22 mouse cellular contexts compared by ENCODE assay signal in genomic region chr5:134567445-134567844, GRCm38 (mm10). TPM values are rescaled to one million over a fixed set of nuclear protein-coding genes. Genes with fewer than 3 reads are reported as not detected.
"Had no signal": no experiment of that assay in that cellular context is flagged by ENCODE, and none has a peak within 500 bp of the region (broad histone marks: within the 10 kb centered on the region; RNA-seq: fewer than 3 reads in every experiment).

No protein-coding gene starts in this region.

- H3K36me3 ChIP-seq: midbrain, embryonic 12.5 days; midbrain, embryonic 15.5 days; neural tube, embryonic 13.5 days; neural tube, embryonic 15.5 days; stomach, embryonic 15.5 days had no signal

- H3K9me3 ChIP-seq: midbrain, embryonic 12.5 days; midbrain, embryonic 15.5 days; neural tube, embryonic 13.5 days; neural tube, embryonic 15.5 days; stomach, embryonic 15.5 days had no signal

- H3K27me3 ChIP-seq: megakaryocyte, embryonic 14.5 days; midbrain, embryonic 12.5 days; midbrain, embryonic 15.5 days; neural tube, embryonic 13.5 days; neural tube, embryonic 15.5 days; stomach, embryonic 15.5 days had no signal

- ATAC-seq: midbrain, embryonic 15.5 days had no signal

- H3K4me3 ChIP-seq: megakaryocyte, embryonic 14.5 days; midbrain, embryonic 12.5 days; midbrain, embryonic 15.5 days; myocyte; neural tube, embryonic 13.5 days; neural tube, embryonic 15.5 days; stomach, embryonic 15.5 days had no signal

- H3K27ac ChIP-seq: liver, embryonic 14.5 days; midbrain, embryonic 12.5 days; midbrain, embryonic 15.5 days; neural tube, embryonic 13.5 days; neural tube, embryonic 15.5 days had no signal

- H3K9ac ChIP-seq: liver, embryonic 14.5 days; lung, embryonic 14.5 days; midbrain, embryonic 12.5 days; midbrain, embryonic 15.5 days; neural tube, embryonic 13.5 days; neural tube, embryonic 15.5 days; stomach, embryonic 15.5 days had no signal

- H3K4me2 ChIP-seq: lung, embryonic 14.5 days; midbrain, embryonic 12.5 days; midbrain, embryonic 15.5 days; neural tube, embryonic 13.5 days; neural tube, embryonic 15.5 days; stomach, embryonic 15.5 days had no signal

- DNase-seq: lung, adult 18-20 months; lung, embryonic 14.5 days; lung, postnatal 10 days; lung, postnatal 4 days; retina, postnatal 1 day; right cerebral cortex, adult 18-20 months; right cerebral cortex, postnatal 14 days; thymus, adult 2 months; thymus, postnatal 25 days; thymus, postnatal 4 days had no signal

RNA-seq across cellular contexts. Expression of gene Syna, which starts 7.5 kb away (rescaled TPM):
- total RNA-seq: midbrain, postnatal 0 days had no signal
- polyA plus RNA-seq: liver, embryonic 14.5 days; liver, embryonic 16.5 days; lung, embryonic 14.5 days; neural tube, embryonic 11.5 days; spleen, adult 2 months had no signal
